Mouse (Mus musculus): ENCODE data around the gene Syn3.
"Not testable (repeated sequence)": the region's sequence is repeated elsewhere in the genome, so short reads cannot be mapped to it uniquely, and the experiment has no call there.

Gene Syn3

GRCm38 (mm10) chr10:86468612-86469546 lies 29.8 kb downstream of the Syn3 start:
- no peak for DNase-seq (ENCODE audit: low spot score)

GRCm38 (mm10) chr10:86463538-86464199 lies 35.0 kb downstream of the Syn3 start:
- peak; percentile 4 for DNase-seq (ENCODE audit: low spot score)

GRCm38 (mm10) chr10:86459643-86460042 lies 39.1 kb downstream of the Syn3 start:
- DNase-seq (ENCODE audit: low spot score): no peak

- no peak for DNase-seq (ENCODE audit: low spot score)
Measured at GRCm38 (mm10) chr10:86457665-86458209, 41.0 kb downstream of the Syn3 start.

GRCm38 (mm10) chr10:86457195-86457594 lies 41.5 kb downstream of the Syn3 start:
- no peak for DNase-seq (ENCODE audit: low spot score)

GRCm38 (mm10) chr10:86455296-86456055 lies 43.2 kb downstream of the Syn3 start:
- no peak for DNase-seq (ENCODE audit: low spot score)

GRCm38 (mm10) chr10:86452326-86452995 lies 46.2 kb downstream of the Syn3 start:
- no peak for DNase-seq (ENCODE audit: low spot score)

GRCm38 (mm10) chr10:86451294-86451693 lies 47.4 kb downstream of the Syn3 start:
- DNase-seq (ENCODE audit: low spot score): no peak

- DNase-seq (ENCODE audit: low spot score): no peak
Measured at GRCm38 (mm10) chr10:86446649-86447048, 52.0 kb downstream of the Syn3 start.

- DNase-seq (ENCODE audit: low spot score): no peak
Measured at GRCm38 (mm10) chr10:86445207-86445606, 53.5 kb downstream of the Syn3 start.

GRCm38 (mm10) chr10:86444665-86445064 lies 54.0 kb downstream of the Syn3 start:
- DNase-seq (ENCODE audit: low spot score): no peak

- no peak for DNase-seq (ENCODE audit: low spot score)
Measured at GRCm38 (mm10) chr10:86441765-86442164, 56.9 kb downstream of the Syn3 start.

GRCm38 (mm10) chr10:86439640-86440039 lies 59.1 kb downstream of the Syn3 start:
- no peak for DNase-seq (ENCODE audit: low spot score)

- DNase-seq (ENCODE audit: low spot score): no peak
Measured at GRCm38 (mm10) chr10:86437294-86437693, 61.4 kb downstream of the Syn3 start.

GRCm38 (mm10) chr10:86435006-86435405 lies 63.7 kb downstream of the Syn3 start:
- DNase-seq (ENCODE audit: low spot score): not testable (repeated sequence)

- no peak for DNase-seq (ENCODE audit: low spot score)
Measured at GRCm38 (mm10) chr10:86429651-86430050, 69.0 kb downstream of the Syn3 start.

- no peak for DNase-seq (ENCODE audit: low spot score)
Measured at GRCm38 (mm10) chr10:86427956-86428355, 70.7 kb downstream of the Syn3 start.

- no peak for DNase-seq (ENCODE audit: low spot score)
Measured at GRCm38 (mm10) chr10:86425690-86426530, 72.8 kb downstream of the Syn3 start.

GRCm38 (mm10) chr10:86421731-86422370 lies 76.8 kb downstream of the Syn3 start:
- no peak for DNase-seq (ENCODE audit: low spot score)

GRCm38 (mm10) chr10:86418931-86419330 lies 79.8 kb downstream of the Syn3 start:
- DNase-seq (ENCODE audit: low spot score): no peak
